Mouse (Mus musculus): ENCODE results near the gene Cc2d2b.
A peak's percentile ranks its signal among the peaks of the same experiment; 100 is the strongest.

Cc2d2b gene

DNA sequence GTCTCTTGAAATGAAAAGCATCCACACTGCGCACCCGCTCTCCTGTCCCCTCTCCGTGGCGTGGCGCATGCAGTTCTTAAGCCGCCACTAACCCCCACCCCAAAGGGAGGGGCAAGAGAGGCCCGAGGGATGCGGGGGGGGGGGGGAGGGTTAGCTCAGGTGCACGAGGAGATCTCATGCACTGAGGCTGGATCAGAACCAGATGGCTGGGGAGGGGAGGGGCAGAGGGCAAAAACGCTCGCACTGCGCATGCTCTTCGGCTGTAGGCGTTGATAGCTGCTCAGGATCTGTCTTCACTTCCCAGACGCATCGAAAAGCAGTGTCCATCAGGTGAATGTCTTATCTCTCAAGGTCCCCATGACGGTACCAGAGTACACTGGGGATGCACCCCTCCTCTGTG, at the start of gene Cc2d2b:
Gene Cc2d2b, plus strand, starts transcription at position 195 of the 400 bp plus-strand sequence.
- DNase-seq = no peak

GRCm38 (mm10) chr19:40699816-40700215, 48.7 kb upstream of the Cc2d2b start:
- DNase-seq = no peak

DNA sequence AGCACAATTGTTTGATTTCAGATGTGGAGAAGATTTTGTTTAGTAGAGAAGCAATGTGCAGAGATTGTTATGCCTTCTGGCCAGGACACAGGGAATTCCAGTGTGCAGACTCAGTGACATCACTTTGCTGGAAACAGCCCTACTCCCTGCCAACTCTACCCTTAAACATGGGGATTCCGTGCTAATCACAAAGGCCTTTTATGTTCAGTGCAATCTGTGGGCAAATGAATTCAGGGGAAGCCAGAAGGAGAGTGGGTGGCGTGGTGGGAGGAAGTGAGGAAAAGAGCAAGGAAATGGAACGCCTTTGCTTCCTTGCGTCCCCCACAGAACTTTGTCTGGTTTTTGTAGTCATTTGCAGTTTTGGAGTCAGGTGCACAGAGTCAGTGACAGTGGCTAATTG, 46.1 kb upstream of the Cc2d2b start:
- no peak for DNase-seq

DNA sequence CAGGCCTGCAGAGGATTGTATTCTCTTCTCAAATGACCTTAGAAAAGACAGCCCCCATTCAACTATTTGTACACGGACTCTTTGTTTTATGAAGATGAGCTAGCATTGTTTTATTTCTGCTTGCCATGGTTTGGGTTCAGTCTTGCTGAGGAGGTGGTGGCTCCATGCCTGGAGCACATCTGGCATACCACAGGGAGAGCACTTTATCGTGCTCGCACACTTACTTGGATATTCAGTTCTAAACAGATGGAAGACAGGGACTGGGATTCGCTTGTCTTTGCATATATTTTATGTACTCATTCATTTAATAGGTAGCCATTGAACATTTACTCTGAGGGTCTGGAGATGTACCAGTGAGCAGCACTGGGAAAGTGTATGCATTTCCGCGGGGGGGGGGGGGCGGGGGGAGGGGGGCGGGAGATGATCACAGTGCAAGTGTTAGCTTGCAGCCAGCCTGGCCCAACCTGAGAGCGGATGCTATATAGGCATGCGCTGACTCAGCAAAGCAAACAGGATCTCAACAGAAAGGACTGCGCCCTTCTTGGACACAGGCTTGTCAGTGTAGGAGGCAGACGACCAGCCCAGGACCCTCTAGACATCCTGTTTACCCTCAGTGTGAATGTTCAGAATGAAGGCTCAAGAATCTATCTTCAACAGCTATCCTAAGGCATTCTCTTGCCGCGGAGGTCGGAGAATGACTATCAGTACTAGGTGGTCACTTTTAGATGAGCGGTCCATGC, 35.5 kb upstream of the Cc2d2b start:
- DNase-seq = no peak

DNA sequence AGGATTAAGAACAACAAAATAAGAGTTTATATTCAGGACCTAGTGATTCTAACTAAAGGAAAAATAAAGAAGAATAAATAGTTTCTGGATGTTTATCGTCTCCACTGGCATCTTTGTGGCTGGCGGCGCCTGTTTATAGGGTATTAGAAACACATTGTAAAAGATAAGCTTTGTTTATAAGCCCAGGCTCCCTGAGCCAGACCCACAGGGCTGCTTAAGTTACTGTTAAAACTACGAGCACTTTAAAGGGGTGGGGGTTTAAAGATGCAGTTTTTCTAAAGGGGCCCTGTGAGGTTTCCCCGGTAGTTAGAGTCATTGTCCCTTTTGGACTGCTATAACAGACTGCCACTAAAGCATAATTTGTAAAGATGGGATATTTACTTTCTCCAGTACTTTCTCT, 33.9 kb upstream of the Cc2d2b start:
- DNase-seq = no peak

DNA sequence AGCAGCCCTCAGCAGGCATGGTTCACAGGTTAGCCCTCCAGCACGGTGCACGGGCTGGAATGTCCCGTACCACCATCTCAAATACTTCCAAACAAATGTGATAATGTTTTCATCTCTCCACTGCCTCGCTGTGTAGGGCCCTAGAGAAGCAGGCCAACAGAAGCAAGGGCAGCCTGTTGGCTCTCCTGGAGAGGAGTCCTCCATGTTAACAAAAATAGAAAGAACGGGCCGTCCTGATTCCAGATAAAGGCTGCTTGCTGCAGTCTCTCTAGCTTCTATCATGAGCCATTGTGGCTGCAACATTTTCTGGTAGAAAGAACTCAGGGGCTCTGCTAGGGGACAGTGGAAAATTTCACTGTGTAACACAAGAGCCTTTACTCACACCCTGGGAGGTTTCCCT, 31.6 kb upstream of the Cc2d2b start:
- no peak for DNase-seq

- DNase-seq = no peak
These were observed 29.0 kb upstream of the Cc2d2b start for GRCm38 (mm10) chr19:40719439-40720105.

GRCm38 (mm10) chr19:40720381-40720780, 28.2 kb upstream of the Cc2d2b start:
- DNase-seq = no peak

DNA sequence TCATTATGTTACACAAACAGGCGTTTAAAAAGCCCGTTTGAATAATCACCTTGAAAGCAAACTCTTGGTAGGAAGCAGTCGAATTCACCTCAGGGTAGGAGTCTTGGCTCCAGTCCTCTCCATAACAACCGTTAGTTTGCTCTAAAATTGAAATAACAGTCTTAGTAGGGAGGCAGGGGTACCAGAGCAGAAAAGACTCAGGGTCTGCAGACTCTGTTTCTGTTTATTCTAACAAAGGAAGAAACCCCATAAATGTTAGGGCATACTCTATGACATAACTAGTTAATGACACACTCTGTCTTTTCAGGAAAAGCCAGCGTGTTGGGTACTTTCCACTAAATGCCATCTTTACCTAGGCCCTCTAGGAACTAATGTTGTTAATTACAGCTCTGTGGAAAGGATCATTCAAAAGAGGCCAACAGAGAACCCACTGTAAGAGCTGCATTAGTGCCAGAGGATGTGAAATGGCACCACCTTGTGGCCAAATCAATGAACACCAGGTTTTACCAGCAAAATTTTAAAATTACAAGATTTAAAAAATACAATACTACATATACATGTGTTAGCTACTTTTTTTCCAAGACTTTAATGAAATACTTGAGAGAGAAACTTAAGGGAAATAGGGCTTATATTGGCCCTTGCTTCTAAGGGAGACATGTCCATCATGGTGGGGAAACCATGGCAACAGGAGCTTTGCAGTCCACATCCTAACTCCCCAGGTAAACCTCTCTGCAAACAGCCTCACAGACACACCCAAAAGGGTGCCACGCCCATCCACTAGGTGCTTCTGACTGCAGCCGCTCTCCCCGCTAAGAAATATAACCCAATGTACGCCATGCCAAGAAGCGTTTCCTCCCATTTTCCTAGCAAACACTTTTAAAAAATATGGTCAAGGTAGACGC, 26.2 kb upstream of the Cc2d2b start:
- DNase-seq = peak; percentile 42 to 72

DNA sequence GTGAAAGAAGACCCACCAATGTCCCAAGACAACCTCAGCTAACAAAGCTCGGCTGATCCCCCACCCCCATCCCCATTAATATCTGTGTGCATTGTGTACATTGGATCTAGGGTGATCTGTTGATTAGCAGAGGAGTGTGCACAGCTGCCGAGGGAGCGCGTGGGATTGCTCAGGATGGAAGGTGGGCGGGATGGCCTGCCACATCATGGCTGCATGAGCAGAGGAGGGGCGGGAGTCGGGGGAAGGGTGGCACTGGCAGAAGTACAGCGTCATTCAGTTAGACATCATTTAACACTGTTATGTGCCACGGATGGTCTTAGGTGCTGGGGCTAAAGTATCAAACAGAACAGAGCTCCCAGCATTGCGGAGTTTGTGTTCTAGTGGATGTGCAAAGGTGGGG, 25.0 kb upstream of the Cc2d2b start:
- no peak for DNase-seq

DNA sequence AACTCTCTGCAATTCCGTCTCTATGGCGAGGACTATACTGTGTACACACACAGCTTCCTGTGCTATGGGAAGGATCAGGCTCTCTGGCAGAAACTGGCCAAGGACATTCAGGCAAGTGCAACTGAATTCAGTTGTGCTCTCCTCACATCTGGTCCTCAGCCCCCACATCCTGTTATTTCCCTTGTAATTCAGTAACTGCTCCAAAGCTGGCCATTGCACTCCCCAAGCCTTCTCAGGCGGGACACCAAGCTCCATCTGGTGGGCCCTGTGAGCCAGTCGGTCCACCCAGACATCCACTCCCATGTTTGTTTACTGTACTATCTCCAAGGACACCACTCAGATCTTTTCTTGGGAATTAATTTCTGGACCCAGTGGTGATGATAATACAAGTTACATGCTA, 22.4 kb upstream of the Cc2d2b start:
- DNase-seq = no peak

- no peak for DNase-seq
These were observed 21.9 kb upstream of the Cc2d2b start for GRCm38 (mm10) chr19:40726614-40727013.

DNA sequence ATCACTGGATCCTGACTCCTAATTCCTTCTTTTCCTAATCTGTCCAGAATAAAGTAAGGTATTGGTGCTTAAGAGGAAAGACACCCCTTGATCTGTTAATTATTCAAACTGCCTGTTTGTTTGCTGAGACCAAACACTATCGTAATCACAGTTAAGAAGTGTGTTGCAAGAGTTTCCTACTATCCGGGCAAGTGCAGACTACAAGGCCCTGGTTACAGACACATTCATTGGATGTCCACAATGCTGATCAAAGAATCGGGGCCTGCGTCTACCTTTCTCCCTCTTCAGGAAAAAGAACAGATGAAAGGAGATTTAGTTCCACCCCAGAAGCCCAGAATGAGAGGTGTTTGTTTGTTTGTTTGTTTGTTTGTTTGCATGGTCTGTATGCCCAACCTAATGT, 20.3 kb upstream of the Cc2d2b start:
- DNase-seq = no peak

- no peak for DNase-seq
These were observed 19.7 kb upstream of the Cc2d2b start for GRCm38 (mm10) chr19:40728732-40729420.

DNA sequence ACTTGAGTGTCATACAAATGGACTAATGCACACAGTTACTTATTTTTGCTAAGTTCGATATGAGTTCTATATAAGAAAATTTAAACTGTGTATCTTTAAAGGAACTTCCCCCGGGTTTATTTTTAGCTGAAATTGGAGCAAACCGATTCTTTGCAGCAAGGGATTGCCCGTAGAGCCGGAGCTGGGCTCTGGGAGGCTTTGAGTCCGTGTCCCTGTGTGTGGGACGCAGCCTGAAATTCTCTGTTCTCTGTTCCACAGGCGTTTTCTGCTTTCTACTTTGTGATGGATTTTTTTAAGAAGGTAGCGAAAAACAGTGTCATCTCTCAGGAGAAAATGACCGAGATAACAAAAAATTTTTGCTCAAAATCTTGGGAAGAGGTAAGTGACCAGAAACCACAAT, 15.1 kb upstream of the Cc2d2b start:
- DNase-seq = no peak

DNA sequence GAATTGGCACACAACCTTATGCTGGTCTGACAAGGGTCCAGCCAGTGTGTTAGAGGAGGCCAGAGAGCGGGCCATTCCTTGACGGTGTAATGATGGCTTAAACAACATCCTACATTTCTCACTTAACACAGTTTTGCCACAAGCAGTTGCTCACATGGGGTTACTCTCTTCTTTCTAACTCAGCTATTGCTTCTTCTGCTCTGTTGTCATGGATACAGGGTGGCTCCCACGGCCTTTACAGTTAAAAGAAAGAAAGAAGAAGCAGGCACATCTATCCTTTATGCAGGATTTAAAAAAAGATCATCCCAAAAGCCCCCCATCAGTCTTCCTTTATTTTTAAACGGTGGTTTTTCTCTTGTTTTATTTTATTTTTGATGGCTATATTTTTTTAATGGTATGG, 14.7 kb upstream of the Cc2d2b start:
- no peak for DNase-seq

DNA sequence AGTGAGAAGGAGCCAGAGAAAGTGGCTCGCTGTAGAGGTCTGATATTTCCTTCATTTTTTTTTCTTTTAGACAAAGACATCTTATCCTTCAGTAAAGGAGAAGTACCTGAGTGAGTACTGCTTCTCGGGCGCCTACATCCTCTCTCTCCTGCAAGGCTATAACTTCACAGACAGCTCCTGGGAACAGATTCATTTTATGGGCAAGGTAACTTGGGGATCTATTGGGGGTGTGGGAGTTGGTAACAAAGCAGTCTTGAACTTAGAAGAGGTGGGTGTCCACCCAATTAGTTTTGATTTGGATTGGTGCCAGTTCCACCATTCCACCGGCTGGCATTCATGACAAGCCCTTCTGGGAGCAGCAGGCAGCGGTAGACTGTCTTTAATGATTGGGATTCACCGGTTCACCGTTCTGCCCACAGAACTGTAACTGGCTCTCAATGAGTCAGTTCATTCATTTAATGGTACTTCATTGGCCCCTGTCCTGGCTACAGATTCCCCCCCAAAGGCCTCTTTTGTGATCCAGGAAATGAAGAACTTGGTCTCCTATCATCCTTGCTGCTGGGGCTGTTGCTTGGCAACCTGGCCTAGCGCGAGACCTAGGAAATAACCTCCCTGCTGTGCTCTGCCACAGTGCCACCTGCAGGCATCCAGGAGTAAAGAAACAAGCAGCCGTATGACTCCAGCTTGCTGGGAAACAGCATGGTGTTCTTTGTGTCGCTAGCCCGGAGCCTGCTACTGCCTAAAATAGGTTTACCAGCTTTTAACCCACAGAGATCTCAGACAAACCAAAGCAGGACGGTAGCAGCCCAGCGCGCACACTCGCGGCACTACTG, 11.7 kb upstream of the Cc2d2b start:
- peak; percentile 73 to 81 for DNase-seq

DNA sequence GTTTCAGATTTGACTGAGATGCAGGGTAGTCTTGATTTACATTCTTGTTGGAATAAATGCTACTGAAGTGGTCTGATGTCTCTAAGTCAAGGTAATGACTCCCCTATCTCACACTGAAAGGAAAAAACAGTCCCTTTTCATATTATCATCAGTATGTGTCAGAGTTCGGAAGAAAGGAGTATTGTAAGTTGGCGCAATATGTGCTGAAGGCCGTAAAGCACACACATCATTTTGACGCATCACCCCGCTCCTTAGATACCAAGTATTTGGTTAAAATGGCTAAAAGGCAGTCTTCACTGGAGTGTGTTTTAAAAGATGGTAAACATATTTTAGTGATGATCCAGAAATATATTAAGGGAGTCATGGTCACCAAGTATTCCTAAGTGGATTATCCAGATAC, 10.9 kb upstream of the Cc2d2b start:
- no peak for DNase-seq

DNA sequence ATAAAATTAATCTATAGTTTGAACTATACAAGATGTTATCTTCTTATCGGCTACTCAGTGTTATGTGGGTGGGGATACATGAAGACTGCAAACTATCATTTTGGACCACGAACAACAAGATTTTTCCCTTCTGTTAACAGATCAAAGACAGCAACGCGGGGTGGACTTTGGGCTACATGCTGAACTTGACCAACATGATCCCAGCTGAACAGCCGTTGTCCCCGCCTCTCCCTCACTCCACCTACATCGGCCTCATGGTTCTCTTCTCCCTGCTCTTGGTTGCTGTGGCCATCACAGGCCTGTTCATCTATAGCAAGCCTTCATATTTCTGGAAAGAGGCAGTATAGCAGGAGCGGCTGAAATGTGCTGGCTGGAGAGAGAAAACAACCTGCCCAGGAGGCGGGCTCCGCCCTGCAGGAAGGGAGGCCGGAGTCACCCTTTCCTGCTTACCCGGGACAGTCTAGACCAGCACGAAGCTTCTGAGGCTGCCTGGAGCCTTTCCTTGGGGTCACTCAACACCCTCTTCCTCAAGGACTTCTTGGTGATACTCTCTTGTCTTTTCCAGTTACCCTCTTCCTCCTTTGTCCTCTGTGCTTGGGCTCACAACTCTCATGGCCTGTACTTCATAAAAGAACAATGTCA, 9.7 kb upstream of the Cc2d2b start:
- DNase-seq = no peak

- DNase-seq = peak; percentile 21 to 60
These were observed 1.9 kb upstream of the Cc2d2b start for GRCm38 (mm10) chr19:40746603-40747002.

- peak in 1 of 2 experiments; percentile 49 for DNase-seq
These were observed 5.8 kb downstream of the Cc2d2b start for GRCm38 (mm10) chr19:40754311-40754710.
